Mouse (Mus musculus) c-Kit-positive CD71-negative TER-119-negative erythroid progenitor cells, embryonic 14.5 days (primary cell): Measurements from ENCODE around the gene Pole3.

Experiments used
- DNase-seq: peaks from one replicate; pipeline ENCODE4 v3.0.0-alpha.2; 2013; ENCODE audit warnings: low read depth

Pole3 gene

GRCm38 (mm10) chr4:62518416-62519121 lies 6.3 kb downstream of the Pole3 start:
- no peak for DNase-seq

GRCm38 (mm10) chr4:62517538-62518415 lies 7.1 kb downstream of the Pole3 start:
- no peak for DNase-seq

- DNase-seq = no peak
Observed at GRCm38 (mm10) chr4:62517046-62517445, 7.8 kb downstream of the Pole3 start.

- peak; percentile 72 for DNase-seq
Observed at GRCm38 (mm10) chr4:62516579-62516978, 8.3 kb downstream of the Pole3 start.

GRCm38 (mm10) chr4:62516079-62516478 lies 8.8 kb downstream of the Pole3 start:
- DNase-seq = no peak

- DNase-seq = no peak
Observed at GRCm38 (mm10) chr4:62515490-62515889, 9.4 kb downstream of the Pole3 start.

GRCm38 (mm10) chr4:62514995-62515394 lies 9.9 kb downstream of the Pole3 start:
- DNase-seq = no peak

- DNase-seq = no peak
Observed at GRCm38 (mm10) chr4:62513998-62514506, 10.8 kb downstream of the Pole3 start.

GRCm38 (mm10) chr4:62509946-62510345 lies 14.9 kb downstream of the Pole3 start:
- no peak for DNase-seq

GRCm38 (mm10) chr4:62508839-62509238 lies 16.0 kb downstream of the Pole3 start:
- DNase-seq = no peak

GRCm38 (mm10) chr4:62506798-62507197 lies 18.1 kb downstream of the Pole3 start:
- DNase-seq = no peak

GRCm38 (mm10) chr4:62505991-62506390 lies 18.9 kb downstream of the Pole3 start:
- DNase-seq = no peak

GRCm38 (mm10) chr4:62503374-62503970 lies 21.4 kb downstream of the Pole3 start, which contains the start of gene Hdhd3:
Hdhd3 (minus strand) TSS chr4:62503467.
- no peak for DNase-seq

- DNase-seq = no peak
Observed at GRCm38 (mm10) chr4:62502969-62503368, 21.9 kb downstream of the Pole3 start.

- DNase-seq = peak; percentile 91
Observed at GRCm38 (mm10) chr4:62501964-62502732, 22.7 kb downstream of the Pole3 start.

- DNase-seq = no peak
Observed at GRCm38 (mm10) chr4:62501534-62501933, 23.3 kb downstream of the Pole3 start.

- no peak for DNase-seq
Observed at GRCm38 (mm10) chr4:62500799-62501198, 24.1 kb downstream of the Pole3 start.

GRCm38 (mm10) chr4:62496815-62497214 lies 28.1 kb downstream of the Pole3 start:
- DNase-seq = no peak

- DNase-seq = no peak
Observed at GRCm38 (mm10) chr4:62495946-62496345, 28.9 kb downstream of the Pole3 start.

GRCm38 (mm10) chr4:62494230-62494629 lies 30.6 kb downstream of the Pole3 start:
- no peak for DNase-seq

- no peak for DNase-seq
Observed at GRCm38 (mm10) chr4:62492682-62493081, 32.2 kb downstream of the Pole3 start.

GRCm38 (mm10) chr4:62487914-62488313 lies 37.0 kb downstream of the Pole3 start:
- no peak for DNase-seq
